Mouse (Mus musculus): ENCODE measurements around the gene Pgp. TPM values are rescaled to one million over a fixed set of nuclear protein-coding genes. Genes with fewer than 3 reads are reported as not detected.

Gene Pgp
- polyA plus RNA-seq, 1 experiment: 85.4 TPM

- peak in 1 of 2 experiments; percentile 86 for DNase-seq (ENCODE audit: extremely low spot score in 1 of 2, low spot score in 1 of 2)
These were observed 43.4 kb downstream of the Pgp start for GRCm38 (mm10) chr17:24513609-24514008.

GRCm38 (mm10) chr17:24514270-24515257 lies 44.4 kb downstream of the Pgp start:
- DNase-seq (ENCODE audit: extremely low spot score in 1 of 2, low spot score in 1 of 2): no peak

- DNase-seq (ENCODE audit: extremely low spot score in 1 of 2, low spot score in 1 of 2): no peak
These were observed 50.3 kb downstream of the Pgp start for GRCm38 (mm10) chr17:24520450-24520849.

Other genes starting within 250 kb of the Pgp start
- gene Tedc2, start 249.5 kb upstream of the Pgp start, polyA plus RNA-seq (2012; rRNA removed): 18.6 and 19.1 TPM in 2 replicates
- 3.3 and 4.4 TPM in 2 replicates for gene Ccnf, start 218.9 kb upstream of the Pgp start, polyA plus RNA-seq (2012; rRNA removed)
- 0.90 and 1.0 TPM in 2 replicates for gene Abca17, start 119.3 kb upstream of the Pgp start, polyA plus RNA-seq (2012; rRNA removed)
- gene Abca3, start 118.4 kb upstream of the Pgp start, polyA plus RNA-seq (2012; rRNA removed): 44.7 and 47.6 TPM in 2 replicates
- gene Rnps1, start 55.8 kb upstream of the Pgp start, polyA plus RNA-seq (2012; rRNA removed): 269 and 276 TPM in 2 replicates
- 50.0 and 55.9 TPM in 2 replicates for gene Eci1, start 43.8 kb upstream of the Pgp start, polyA plus RNA-seq (2012; rRNA removed)
- 18.3 and 22.9 TPM in 2 replicates for gene Dnase1l2, start 27.3 kb upstream of the Pgp start, polyA plus RNA-seq (2012; rRNA removed)
- 86.1 and 86.4 TPM in 2 replicates for gene E4f1, start 79 bp upstream of the Pgp start, polyA plus RNA-seq (2012; rRNA removed)
- 2.1 and 2.6 TPM in 2 replicates for gene Bricd5, start 3.5 kb downstream of the Pgp start, polyA plus RNA-seq (2012; rRNA removed)
- 37.9 and 45.7 TPM in 2 replicates for gene Mlst8, start 8.7 kb downstream of the Pgp start, polyA plus RNA-seq (2012; rRNA removed)
- 116 and 124 TPM in 2 replicates for gene Caskin1, start 18.2 kb downstream of the Pgp start, polyA plus RNA-seq (2012; rRNA removed)
- gene Traf7, start 57.5 kb downstream of the Pgp start, polyA plus RNA-seq (2012; rRNA removed): 194 and 212 TPM in 2 replicates
- 97.2 and 118 TPM in 2 replicates for gene Rab26, start 63.8 kb downstream of the Pgp start, polyA plus RNA-seq (2012; rRNA removed)
- 85.1 and 85.3 TPM in 2 replicates for gene Pkd1, start 79.4 kb downstream of the Pgp start, polyA plus RNA-seq (2012; rRNA removed)
- 175 and 194 TPM in 2 replicates for gene Tsc2, start 162.2 kb downstream of the Pgp start, polyA plus RNA-seq (2012; rRNA removed)
- gene Nthl1, start 162.3 kb downstream of the Pgp start, polyA plus RNA-seq (2012; rRNA removed): 8.8 and 10.7 TPM in 2 replicates
- 80.5 and 83.9 TPM in 2 replicates for gene Slc9a3r2, start 179.9 kb downstream of the Pgp start, polyA plus RNA-seq (2012; rRNA removed)
- gene Npw, start 188.1 kb downstream of the Pgp start, polyA plus RNA-seq (2012; rRNA removed): 0.65 TPM in 1 of 2 replicates, not detected in the other
- 53.8 and 59.4 TPM in 2 replicates for gene Zfp598, start 199.3 kb downstream of the Pgp start, polyA plus RNA-seq (2012; rRNA removed)
- 170 and 183 TPM in 2 replicates for gene Syngr3, start 219.6 kb downstream of the Pgp start, polyA plus RNA-seq (2012; rRNA removed)
- 22.6 and 24.1 TPM in 2 replicates for gene Gfer, start 225.8 kb downstream of the Pgp start, polyA plus RNA-seq (2012; rRNA removed)
- gene Noxo1, start 225.8 kb downstream of the Pgp start, polyA plus RNA-seq (2012; rRNA removed): 5.9 and 6.7 TPM in 2 replicates
- 56.1 and 56.2 TPM in 2 replicates for gene Tbl3, start 237.3 kb downstream of the Pgp start, polyA plus RNA-seq (2012; rRNA removed)
- 0.11 and 0.38 TPM in 2 replicates for gene Rnf151, start 247.7 kb downstream of the Pgp start, polyA plus RNA-seq (2012; rRNA removed)
- 967 and 1,066 TPM in 2 replicates for gene Rps2, start 247.7 kb downstream of the Pgp start, polyA plus RNA-seq (2012; rRNA removed)

Data from frontal cortex, adult 2 months (tissue).